ENCODE assay signal across 26 mouse cellular contexts in the genomic region with DNA sequence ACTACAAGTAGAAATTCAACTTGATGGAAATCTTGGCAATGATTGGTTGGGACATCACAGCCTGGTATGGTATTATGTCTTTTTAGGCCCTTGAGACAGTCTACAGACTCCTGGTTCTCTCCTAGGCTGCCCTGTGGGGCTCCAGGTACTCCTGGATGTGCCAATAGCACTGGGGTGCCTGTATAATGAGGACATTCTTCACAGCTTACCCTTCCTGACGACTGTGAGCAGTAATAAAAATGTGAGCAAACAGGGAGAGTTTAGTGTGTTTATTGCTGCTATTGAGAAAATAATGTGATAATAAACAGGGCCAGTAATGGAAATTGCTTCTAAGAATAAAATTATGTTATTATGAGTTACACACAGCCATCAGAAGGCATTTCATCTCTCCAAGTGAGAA.
"Had no signal": no experiment of that assay in that cellular context is flagged by ENCODE, and none has a peak within 500 bp of the region (broad histone marks: within the 10 kb centered on the region; RNA-seq: fewer than 3 reads in every experiment).

No protein-coding gene starts in this region.

- H3K4me2 ChIP-seq: embryonic facial prominence, embryonic 12.5 days; embryonic facial prominence, embryonic 13.5 days; embryonic facial prominence, embryonic 15.5 days; forebrain, embryonic 12.5 days; forebrain, embryonic 13.5 days; forebrain, embryonic 15.5 days had no signal

- H3K27ac ChIP-seq: embryonic facial prominence, embryonic 10.5 days; embryonic facial prominence, embryonic 12.5 days; embryonic facial prominence, embryonic 13.5 days; embryonic facial prominence, embryonic 15.5 days; forebrain, embryonic 10.5 days; forebrain, embryonic 12.5 days; forebrain, embryonic 13.5 days; forebrain, embryonic 15.5 days; gastrocnemius, adult 2 months had no signal

- H3K4me3 ChIP-seq: embryonic facial prominence, embryonic 10.5 days; embryonic facial prominence, embryonic 12.5 days; embryonic facial prominence, embryonic 13.5 days; embryonic facial prominence, embryonic 15.5 days; erythroblast, embryonic 14.5 days; forebrain, embryonic 10.5 days; forebrain, embryonic 12.5 days; forebrain, embryonic 13.5 days; forebrain, embryonic 15.5 days; gastrocnemius, adult 2 months had no signal

- H3K9me3 ChIP-seq: embryonic facial prominence, embryonic 10.5 days; embryonic facial prominence, embryonic 12.5 days; embryonic facial prominence, embryonic 13.5 days; embryonic facial prominence, embryonic 15.5 days; forebrain, embryonic 10.5 days; forebrain, embryonic 12.5 days; forebrain, embryonic 13.5 days; forebrain, embryonic 15.5 days had no signal

- H3K36me3 ChIP-seq: embryonic facial prominence, embryonic 10.5 days; embryonic facial prominence, embryonic 12.5 days; embryonic facial prominence, embryonic 13.5 days; embryonic facial prominence, embryonic 15.5 days; forebrain, embryonic 10.5 days; forebrain, embryonic 12.5 days; forebrain, embryonic 15.5 days had no signal

- H3K4me1 ChIP-seq: embryonic facial prominence, embryonic 10.5 days; embryonic facial prominence, embryonic 12.5 days; embryonic facial prominence, embryonic 13.5 days; embryonic facial prominence, embryonic 15.5 days; forebrain, embryonic 10.5 days; forebrain, embryonic 12.5 days; forebrain, embryonic 13.5 days had no signal

- ATAC-seq: forebrain, embryonic 13.5 days; forebrain, embryonic 14.5 days; forebrain, embryonic 15.5 days; forebrain, embryonic 16.5 days; forebrain, postnatal 0 days had no signal

- H3K27me3 ChIP-seq: embryonic facial prominence, embryonic 12.5 days; embryonic facial prominence, embryonic 13.5 days; embryonic facial prominence, embryonic 15.5 days; forebrain, embryonic 12.5 days; forebrain, embryonic 13.5 days; forebrain, embryonic 15.5 days had no signal

- H3K9ac ChIP-seq: embryonic facial prominence, embryonic 12.5 days; embryonic facial prominence, embryonic 13.5 days; embryonic facial prominence, embryonic 15.5 days; forebrain, embryonic 12.5 days; forebrain, embryonic 13.5 days; forebrain, embryonic 15.5 days; forebrain, postnatal 0 days had no signal

- DNase-seq: cerebellum, adult 2 months; cerebellum, adult 8-10 months; cerebellum, adult 9-10 months; cerebellum, adult 9-11 months; cerebellum, postnatal 25 days; cerebellum, postnatal 36 days; embryo, embryonic 11 days; forebrain, postnatal 0 days; gastrocnemius, adult 2 months; gastrocnemius, postnatal 10 days; gastrocnemius, postnatal 14 days; gastrocnemius, postnatal 25 days; gastrocnemius, postnatal 36 days; heart, adult 11 months; heart, adult 18-20 months had no signal
